Mouse (Mus musculus): ENCODE measurements around the gene Wnt5b. TPM values are rescaled to one million over a fixed set of nuclear protein-coding genes. Genes with fewer than 3 reads are reported as not detected.

Gene Wnt5b
- total and polyA plus RNA-seq, 3 experiments, result 0.03 TPM; not detected in 2

- ATAC-seq (ENCODE audit: extremely low read depth, insufficient number of reproducible peaks, low FRiP score, poor library complexity, severe bottlenecking), result no peak
- Histone ChIP-seq H3K4me3 (ENCODE audit: low read depth, low read length) (no peak overlapping the region), H3K4me1 (ENCODE audit: insufficient read depth, low read depth, low read length) (no peaks in the 10 kb centered on the region), H3K36me3 (replicated peaks) (no peaks in the 10 kb centered on the region), H3K27me3 (ENCODE audit: insufficient read depth, low read length) (no peaks in the 10 kb centered on the region), H3K9me3 (replicated peaks) (no peaks in the 10 kb centered on the region)
- no peak for DNase-seq (ENCODE audit: low spot score)
- no peak for TF ChIP-seq GATA2 (IDR thresholded peaks at IDR 0.05; ENCODE audit: borderline replicate concordance, low read depth, low read length)
- no peak for TF ChIP-seq CTCF (IDR thresholded peaks at IDR 0.05; ENCODE audit: low read depth, low read length)
- no peak for TF ChIP-seq TAL1 (conservative IDR thresholded peaks at IDR 0.05; ENCODE audit: low read depth, low read length)
- no peak for TF ChIP-seq POLR2AphosphoS5 (IDR thresholded peaks at IDR 0.05; ENCODE audit: insufficient replicate concordance, low read depth, low read length)
- no peak for TF ChIP-seq GATA1 (IDR thresholded peaks at IDR 0.05; ENCODE audit: borderline replicate concordance, low read length)
Measured at GRCm38 (mm10) chr6:119535867-119536266, 8.3 kb downstream of the Wnt5b start.

GRCm38 (mm10) chr6:119533170-119533709 lies 10.9 kb downstream of the Wnt5b start:
- TF ChIP-seq GATA1 (IDR thresholded peaks at IDR 0.05; ENCODE audit: borderline replicate concordance, low read length), result no peak
- TF ChIP-seq POLR2AphosphoS5 (IDR thresholded peaks at IDR 0.05; ENCODE audit: insufficient replicate concordance, low read depth, low read length), result no peak
- TF ChIP-seq CTCF (IDR thresholded peaks at IDR 0.05; ENCODE audit: low read depth, low read length), result no peak
- no peak for TF ChIP-seq TAL1 (conservative IDR thresholded peaks at IDR 0.05; ENCODE audit: low read depth, low read length)
- TF ChIP-seq GATA2 (IDR thresholded peaks at IDR 0.05; ENCODE audit: borderline replicate concordance, low read depth, low read length), result no peak
- no peak for ATAC-seq (ENCODE audit: extremely low read depth, insufficient number of reproducible peaks, low FRiP score, poor library complexity, severe bottlenecking)

GRCm38 (mm10) chr6:119529659-119530058 lies 14.5 kb downstream of the Wnt5b start:
- DNase-seq (ENCODE audit: low spot score) (no peak), ATAC-seq (ENCODE audit: extremely low read depth, insufficient number of reproducible peaks, low FRiP score, poor library complexity, severe bottlenecking) (no peak)
- peaks cover 7% of the 10 kb centered on the region; the same call in 1 of the 2 replicates for H3K27me3 ChIP-seq (ENCODE audit: insufficient read depth, low read length)
- no peaks in the 10 kb centered on the region for H3K36me3 ChIP-seq (replicated peaks)
- no peaks in the 10 kb centered on the region for H3K4me1 ChIP-seq (ENCODE audit: insufficient read depth, low read depth, low read length)
- H3K9me3 ChIP-seq (replicated peaks), result no peaks in the 10 kb centered on the region
- TF ChIP-seq GATA1 (IDR thresholded peaks at IDR 0.05; ENCODE audit: borderline replicate concordance, low read length) (no peak), GATA2 (IDR thresholded peaks at IDR 0.05; ENCODE audit: borderline replicate concordance, low read depth, low read length) (no peak), POLR2AphosphoS5 (IDR thresholded peaks at IDR 0.05; ENCODE audit: insufficient replicate concordance, low read depth, low read length) (no peak), CTCF (IDR thresholded peaks at IDR 0.05; ENCODE audit: low read depth, low read length) (no peak), TAL1 (conservative IDR thresholded peaks at IDR 0.05; ENCODE audit: low read depth, low read length) (no peak)
- no peak overlapping the region for H3K4me3 ChIP-seq (ENCODE audit: low read depth, low read length)

More at GRCm38 (mm10) chr6:119533170-119533709, 10.9 kb downstream of the Wnt5b start:
- Histone ChIP-seq H3K4me1 (ENCODE audit: insufficient read depth, low read depth, low read length) (no peaks in the 10 kb centered on the region), H3K4me3 (ENCODE audit: low read depth, low read length) (no peak overlapping the region), H3K27me3 (ENCODE audit: insufficient read depth, low read length) (no peaks in the 10 kb centered on the region), H3K9me3 (replicated peaks) (no peaks in the 10 kb centered on the region), H3K36me3 (replicated peaks) (no peaks in the 10 kb centered on the region)
- DNase-seq (ENCODE audit: low spot score), result no peak

- Histone ChIP-seq H3K4me1 (ENCODE audit: insufficient read depth, low read depth, low read length) (no peaks in the 10 kb centered on the region), H3K27me3 (ENCODE audit: insufficient read depth, low read length) (peaks cover 27% of the 10 kb centered on the region; the same call in 1 of the 2 replicates), H3K4me3 (ENCODE audit: low read depth, low read length) (no peak overlapping the region), H3K9me3 (replicated peaks) (no peaks in the 10 kb centered on the region), H3K36me3 (replicated peaks) (no peaks in the 10 kb centered on the region)
- DNase-seq (ENCODE audit: low spot score) (no peak), ATAC-seq (ENCODE audit: extremely low read depth, insufficient number of reproducible peaks, low FRiP score, poor library complexity, severe bottlenecking) (no peak)
- TF ChIP-seq TAL1 (conservative IDR thresholded peaks at IDR 0.05; ENCODE audit: low read depth, low read length) (no peak), GATA2 (IDR thresholded peaks at IDR 0.05; ENCODE audit: borderline replicate concordance, low read depth, low read length) (no peak)
Measured at GRCm38 (mm10) chr6:119526498-119526897, 17.6 kb downstream of the Wnt5b start.

GRCm38 (mm10) chr6:119521931-119522391 lies 22.2 kb downstream of the Wnt5b start:
- ATAC-seq (ENCODE audit: extremely low read depth, insufficient number of reproducible peaks, low FRiP score, poor library complexity, severe bottlenecking) (no peak), DNase-seq (ENCODE audit: low spot score) (no peak)
- H3K36me3 ChIP-seq (replicated peaks), result no peaks in the 10 kb centered on the region
- peaks cover 30% of the 10 kb centered on the region; the same call in 1 of the 2 replicates for H3K27me3 ChIP-seq (ENCODE audit: insufficient read depth, low read length)
- no peak overlapping the region for H3K4me3 ChIP-seq (ENCODE audit: low read depth, low read length)
- no peaks in the 10 kb centered on the region for H3K9me3 ChIP-seq (replicated peaks)
- no peaks in the 10 kb centered on the region for H3K4me1 ChIP-seq (ENCODE audit: insufficient read depth, low read depth, low read length)
- TF ChIP-seq CTCF (IDR thresholded peaks at IDR 0.05; ENCODE audit: low read depth, low read length), result no peak
- no peak for TF ChIP-seq GATA2 (IDR thresholded peaks at IDR 0.05; ENCODE audit: borderline replicate concordance, low read depth, low read length)
- no peak for TF ChIP-seq TAL1 (conservative IDR thresholded peaks at IDR 0.05; ENCODE audit: low read depth, low read length)
- no peak for TF ChIP-seq POLR2AphosphoS5 (IDR thresholded peaks at IDR 0.05; ENCODE audit: insufficient replicate concordance, low read depth, low read length)
- no peak for TF ChIP-seq GATA1 (IDR thresholded peaks at IDR 0.05; ENCODE audit: borderline replicate concordance, low read length)

- peaks cover 30% of the 10 kb centered on the region; the same call in 1 of the 2 replicates for H3K27me3 ChIP-seq (ENCODE audit: insufficient read depth, low read length)
- H3K9me3 ChIP-seq (replicated peaks), result no peaks in the 10 kb centered on the region
- no peaks in the 10 kb centered on the region for H3K4me1 ChIP-seq (ENCODE audit: insufficient read depth, low read depth, low read length)
- no peak for TF ChIP-seq GATA2 (IDR thresholded peaks at IDR 0.05; ENCODE audit: borderline replicate concordance, low read depth, low read length)
- no peak for TF ChIP-seq GATA1 (IDR thresholded peaks at IDR 0.05; ENCODE audit: borderline replicate concordance, low read length)
- no peak for TF ChIP-seq CTCF (IDR thresholded peaks at IDR 0.05; ENCODE audit: low read depth, low read length)
- no peak for TF ChIP-seq TAL1 (conservative IDR thresholded peaks at IDR 0.05; ENCODE audit: low read depth, low read length)
- TF ChIP-seq POLR2AphosphoS5 (IDR thresholded peaks at IDR 0.05; ENCODE audit: insufficient replicate concordance, low read depth, low read length), result no peak
- no peak for DNase-seq (ENCODE audit: low spot score)
- H3K4me3 ChIP-seq (ENCODE audit: low read depth, low read length), result no peak overlapping the region
- no peak for ATAC-seq (ENCODE audit: extremely low read depth, insufficient number of reproducible peaks, low FRiP score, poor library complexity, severe bottlenecking)
- H3K36me3 ChIP-seq (replicated peaks), result no peaks in the 10 kb centered on the region
Measured at GRCm38 (mm10) chr6:119521482-119521900, 22.7 kb downstream of the Wnt5b start.

All from G1E (cell line).